Mouse (Mus musculus) retina, postnatal 7 days (tissue): ENCODE results near the gene Hnrnpab.

Experiments used
- DNase-seq: peaks from one replicate; pipeline ENCODE4 v3.0.0-alpha.2; 2012; ENCODE audit warnings: low read depth, low spot score

The Hnrnpab gene

DNA sequence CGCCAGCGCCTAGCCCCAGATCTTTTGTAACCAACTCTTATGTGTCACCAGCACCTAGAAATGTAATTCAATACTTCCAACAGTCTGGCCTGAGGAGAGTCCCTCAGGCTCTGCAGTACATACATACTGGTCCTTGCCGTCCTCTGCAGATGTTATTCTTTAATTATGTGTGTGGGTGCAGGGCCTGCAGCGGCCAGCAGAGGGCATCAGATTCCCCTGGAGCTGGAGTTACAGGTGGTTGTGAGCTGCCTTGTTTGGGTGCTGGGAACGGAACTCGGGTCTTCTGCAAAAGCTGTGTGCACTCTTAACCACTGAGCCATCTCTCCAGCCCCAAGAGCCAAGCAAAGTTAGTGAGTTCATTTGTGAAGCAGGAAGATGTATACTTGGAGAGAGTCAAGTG is 40.7 kb downstream of the Hnrnpab start:
- DNase-seq, result no peak

DNA sequence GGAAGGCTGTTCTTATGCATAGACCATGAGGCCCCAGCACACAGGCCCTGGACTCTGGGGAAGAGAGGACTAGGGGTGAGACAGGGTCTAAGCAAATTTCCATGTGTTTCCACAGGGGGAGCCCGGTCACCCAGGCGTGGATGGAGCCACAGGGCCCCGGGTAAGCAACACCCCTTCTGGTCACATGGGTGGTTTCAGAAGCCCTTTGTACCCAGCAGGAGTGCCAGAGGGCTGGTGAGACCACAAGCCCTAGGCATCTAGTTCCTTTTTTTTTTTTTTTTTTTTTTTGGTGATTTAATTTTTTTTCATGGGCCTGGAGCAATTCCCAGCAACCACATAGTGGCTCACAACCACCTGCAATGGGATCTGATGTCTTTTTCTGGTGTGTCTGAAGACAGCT is 41.6 kb downstream of the Hnrnpab start:
- DNase-seq, result no peak

DNA sequence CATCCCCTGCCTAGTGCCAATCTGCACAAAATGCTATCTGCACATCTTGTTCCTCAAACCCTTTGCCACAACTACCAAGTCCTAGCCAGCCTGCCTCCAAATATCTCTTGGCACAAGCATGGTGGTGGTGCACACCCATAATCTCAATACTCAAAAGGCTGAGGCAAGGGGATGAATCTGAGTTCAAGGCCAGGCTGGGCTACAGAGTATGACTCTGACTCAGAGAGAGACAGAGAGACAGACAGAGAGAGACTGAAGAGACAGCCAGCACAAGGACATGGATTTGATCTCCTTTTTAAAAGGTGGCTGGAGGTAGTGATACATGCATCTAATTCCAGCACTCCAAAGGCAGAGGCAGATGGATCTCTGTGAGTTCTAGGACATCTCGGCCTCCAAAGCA is 43.4 kb downstream of the Hnrnpab start:
- no peak for DNase-seq

DNA sequence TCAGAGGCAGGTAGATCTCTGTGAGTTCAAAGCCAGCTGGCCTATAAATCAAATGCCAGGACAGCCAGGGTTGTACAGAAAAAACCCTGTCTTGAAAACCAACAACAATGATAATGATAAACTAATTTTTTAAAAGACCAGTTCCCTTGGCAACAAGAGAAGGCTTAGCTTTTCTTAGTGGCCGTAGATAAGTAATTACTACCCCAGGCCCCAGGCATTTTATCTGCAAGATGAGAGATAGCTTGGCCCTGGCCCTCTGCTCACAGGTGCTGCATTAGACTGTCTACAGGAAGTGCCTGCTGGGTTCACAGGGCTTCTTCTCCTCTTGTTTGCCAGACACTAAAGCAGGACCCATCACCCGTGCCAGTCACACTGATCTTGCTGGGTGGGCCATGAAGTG is 51.6 kb downstream of the Hnrnpab start:
- no peak for DNase-seq

DNA sequence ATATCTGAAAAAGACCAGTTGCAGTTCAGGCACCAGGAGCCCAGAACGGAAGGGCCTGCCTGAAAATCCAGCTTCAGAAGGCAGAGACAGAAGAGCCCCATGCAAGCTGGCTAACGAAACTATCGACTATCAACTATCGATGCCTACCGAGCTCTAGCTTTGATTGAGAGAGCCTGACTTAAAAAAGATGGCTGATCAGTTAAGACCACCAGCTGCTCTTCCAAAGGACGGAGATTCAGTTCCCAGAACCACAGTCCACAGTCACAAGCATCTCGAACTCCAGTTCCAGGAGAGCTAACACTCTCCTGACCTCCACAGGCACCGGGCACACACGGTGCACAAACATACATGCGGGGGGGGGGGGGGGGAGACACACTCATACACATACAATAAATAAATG is 52.1 kb downstream of the Hnrnpab start:
- no peak for DNase-seq

DNA sequence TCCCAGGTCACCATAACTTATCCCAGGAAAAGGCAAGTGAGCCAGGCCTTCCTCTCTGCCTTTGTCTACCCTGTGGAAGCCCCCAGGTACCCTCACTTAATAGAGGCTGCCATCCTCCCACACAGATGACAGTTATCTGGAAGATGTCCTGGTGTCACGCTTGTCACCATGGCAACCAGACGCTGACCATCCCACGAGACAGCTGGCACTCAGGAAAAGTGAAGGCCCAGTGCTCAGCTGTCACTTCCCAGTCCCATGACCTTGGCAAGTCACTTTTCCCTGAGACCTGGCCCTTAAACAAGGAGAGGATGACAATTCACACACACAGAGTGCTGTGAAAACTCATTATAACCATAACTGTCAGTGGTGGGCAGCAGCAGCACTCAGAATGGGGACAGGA is 54.6 kb downstream of the Hnrnpab start:
- no peak for DNase-seq

DNA sequence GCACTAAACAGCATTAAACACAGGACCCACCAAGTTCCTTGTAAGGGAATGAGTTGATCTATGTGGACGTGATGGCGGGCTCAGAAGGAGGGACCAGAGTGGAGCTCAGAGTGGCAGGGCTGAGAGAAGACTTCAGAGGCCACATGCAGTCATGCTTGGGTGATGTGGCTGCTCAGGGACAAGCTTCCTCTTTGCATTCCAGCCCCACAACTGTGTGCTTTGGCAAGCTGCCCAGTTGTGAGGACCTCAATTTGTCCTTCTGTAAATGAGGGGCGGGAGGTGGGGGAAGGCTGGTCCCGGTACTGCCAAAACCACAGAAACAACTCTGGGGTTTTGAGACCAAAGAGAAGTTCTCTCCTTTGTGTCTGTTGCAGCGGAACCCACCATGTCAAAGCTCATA is 55.4 kb downstream of the Hnrnpab start:
- no peak for DNase-seq
